Comparison of ENCODE assay signal across 28 mouse cellular contexts in genomic region chr7:65879330-65879729, GRCm38 (mm10). TPM values are rescaled to one million over a fixed set of nuclear protein-coding genes. Genes with fewer than 3 reads are reported as not detected.
DNase-seq lines count a peak whose midpoint lies in the region; ATAC-seq and TF ChIP-seq lines count a peak whose summit lies in the region.
"Had no signal": no experiment of that assay in that cellular context is flagged by ENCODE, and none has a peak within 500 bp of the region (broad histone marks: within the 10 kb centered on the region; RNA-seq: fewer than 3 reads in every experiment).

No protein-coding gene starts in this region.

- peak; percentile 66 to 69 for DNase-seq in cerebellum, postnatal 14 days
- DNase-seq in cerebellum, adult 11-12 months: no peak
- peak; percentile 58 for DNase-seq in midbrain, postnatal 0 days (ENCODE audit: low spot score)
- peak; percentile 62 for DNase-seq in adrenal gland, postnatal 14 days
- DNase-seq in embryo, embryonic 11 days: no peak
- no peak for DNase-seq in forebrain, embryonic 11.5 days (ENCODE audit: low spot score)
- DNase-seq: cerebellum, postnatal 36 days; gastrocnemius, adult 2 months; gastrocnemius, postnatal 36 days; heart, adult 18-20 months; heart, postnatal 36 days; kidney, adult 9 months; kidney, postnatal 10 days; layer of hippocampus, postnatal 36 days; liver; lung, embryonic 14.5 days; lung, postnatal 14 days; thymus, postnatal 4 days had no signal

- TF ChIP-seq CTCF in midbrain, postnatal 0 days (IDR thresholded peaks at IDR 0.05): no peak

- no peaks in the 10 kb centered on the region for H3K9me3 ChIP-seq in midbrain, postnatal 0 days (ENCODE audit: low read length)
- no peaks in the 10 kb centered on the region for H3K9me3 ChIP-seq in midbrain, embryonic 13.5 days
- no peaks in the 10 kb centered on the region for H3K9me3 ChIP-seq in forebrain, embryonic 11.5 days (ENCODE audit: control insufficient read depth, low read length)
- H3K9me3 ChIP-seq: embryonic facial prominence, embryonic 12.5 days; forebrain, embryonic 15.5 days; liver, embryonic 15.5 days; midbrain, embryonic 15.5 days had no signal

- H3K4me2 ChIP-seq in midbrain, postnatal 0 days (ENCODE audit: low read depth, low read length, poor library complexity, severe bottlenecking): no peak overlapping the region
- H3K4me2 ChIP-seq in midbrain, embryonic 13.5 days (replicated peaks): no peak overlapping the region
- no peak overlapping the region for H3K4me2 ChIP-seq in forebrain, embryonic 11.5 days (ENCODE audit: low read depth, low read length, severe bottlenecking)
- H3K4me2 ChIP-seq: embryonic facial prominence, embryonic 12.5 days; forebrain, embryonic 15.5 days; heart, embryonic 11.5 days; liver, embryonic 15.5 days; lung, embryonic 14.5 days; midbrain, embryonic 15.5 days had no signal

- no peak for ATAC-seq in midbrain, postnatal 0 days (ENCODE audit: low FRiP score)
- no peak for ATAC-seq in midbrain, embryonic 13.5 days
- no peak for ATAC-seq in forebrain, embryonic 11.5 days (replicated peaks; ENCODE audit: low FRiP score)
- ATAC-seq: activated CD4-positive, CD25-positive, alpha-beta regulatory T cell, adult 4 months; CD4-positive, CD25-positive, alpha-beta regulatory T cell, adult 4 months; forebrain, embryonic 15.5 days; intestine, embryonic 16.5 days; midbrain, embryonic 15.5 days had no signal

- 55% methylated on average over 9 of the region's 9 CpGs for WGBS in midbrain, postnatal 0 days
- WGBS in midbrain, embryonic 13.5 days: 68% methylated on average over 9 of the region's 9 CpGs
- WGBS in forebrain, embryonic 11.5 days: 88% methylated on average over 9 of the region's 9 CpGs

- H3K4me1 ChIP-seq in midbrain, postnatal 0 days (ENCODE audit: insufficient read depth, low read length): no peaks in the 10 kb centered on the region
- peaks cover 11% of the 10 kb centered on the region for H3K4me1 ChIP-seq in midbrain, embryonic 13.5 days (replicated peaks)
- no peaks in the 10 kb centered on the region for H3K4me1 ChIP-seq in forebrain, embryonic 11.5 days (replicated peaks; ENCODE audit: control insufficient read depth, insufficient read depth, low read length)

- H3K9ac ChIP-seq in midbrain, postnatal 0 days (replicated peaks; ENCODE audit: low read length, poor library complexity, severe bottlenecking): no peak overlapping the region
- H3K9ac ChIP-seq in midbrain, embryonic 13.5 days (replicated peaks): no peak overlapping the region
- H3K9ac ChIP-seq in forebrain, embryonic 11.5 days (ENCODE audit: low read length): no peak overlapping the region
- H3K9ac ChIP-seq: embryonic facial prominence, embryonic 12.5 days; forebrain, embryonic 15.5 days; liver, embryonic 15.5 days; lung, embryonic 14.5 days; midbrain, embryonic 15.5 days had no signal

- no peak overlapping the region for H3K27ac ChIP-seq in midbrain, postnatal 0 days (ENCODE audit: low read depth, low read length)
- H3K27ac ChIP-seq in midbrain, embryonic 13.5 days: no peak overlapping the region
- H3K27ac ChIP-seq in forebrain, embryonic 11.5 days (ENCODE audit: low read depth, low read length): no peak overlapping the region
- H3K27ac ChIP-seq: embryonic facial prominence, embryonic 12.5 days; forebrain, embryonic 15.5 days; gastrocnemius, adult 2 months; midbrain, embryonic 15.5 days had no signal

- no peaks in the 10 kb centered on the region for H3K36me3 ChIP-seq in midbrain, postnatal 0 days (ENCODE audit: insufficient read depth, low read length)
- H3K36me3 ChIP-seq in midbrain, embryonic 13.5 days: no peaks in the 10 kb centered on the region
- no peaks in the 10 kb centered on the region for H3K36me3 ChIP-seq in forebrain, embryonic 11.5 days (ENCODE audit: control insufficient read depth, insufficient read depth, low read length)
- H3K36me3 ChIP-seq: embryonic facial prominence, embryonic 12.5 days; forebrain, embryonic 15.5 days; liver, embryonic 15.5 days; midbrain, embryonic 15.5 days had no signal

- no peak overlapping the region for H3K4me3 ChIP-seq in midbrain, postnatal 0 days (ENCODE audit: low read depth, low read length)
- H3K4me3 ChIP-seq in midbrain, embryonic 13.5 days (replicated peaks): no peak overlapping the region
- H3K4me3 ChIP-seq in forebrain, embryonic 11.5 days (ENCODE audit: low read depth, low read length): no peak overlapping the region
- H3K4me3 ChIP-seq: embryonic facial prominence, embryonic 12.5 days; forebrain, embryonic 15.5 days; gastrocnemius, adult 2 months; liver, embryonic 15.5 days; midbrain, embryonic 15.5 days had no signal

- H3K27me3 ChIP-seq in midbrain, postnatal 0 days (ENCODE audit: insufficient read depth, low read length): no peaks in the 10 kb centered on the region
- no peaks in the 10 kb centered on the region for H3K27me3 ChIP-seq in midbrain, embryonic 13.5 days
- H3K27me3 ChIP-seq in forebrain, embryonic 11.5 days (ENCODE audit: control insufficient read depth, insufficient read depth, low read length): no peaks in the 10 kb centered on the region
- H3K27me3 ChIP-seq: embryonic facial prominence, embryonic 12.5 days; forebrain, embryonic 15.5 days; liver, embryonic 15.5 days; midbrain, embryonic 15.5 days had no signal

RNA-seq across cellular contexts. Expression of gene Pcsk6, which starts 17.8 kb away (rescaled TPM):
- total RNA-seq in midbrain, postnatal 0 days (2014; rRNA removed): 8.3 and 14.9 TPM in 2 replicates
- 1.5 and 1.8 TPM in 2 replicates for polyA plus RNA-seq in midbrain, postnatal 0 days (2015; fragmentation: Nextera tagmentation; extraction: Ambion mirVana)
- polyA plus RNA-seq in midbrain, embryonic 13.5 days (2015; fragmentation: Nextera tagmentation; extraction: Ambion mirVana): 0.52 and 0.74 TPM in 2 replicates
- 32.1 and 32.7 TPM in 2 replicates for total RNA-seq in adrenal gland, postnatal 14 days (2021)
- polyA plus RNA-seq in forebrain, embryonic 11.5 days (2014; fragmentation: Nextera tagmentation; extraction: Ambion mirVana): 2.7 and 3.1 TPM in 2 replicates
- total RNA-seq: neutrophil, adult 5-6 weeks had no signal
- polyA plus RNA-seq: activated CD4-positive, CD25-positive, alpha-beta regulatory T cell, adult 4 months; CD4-positive, CD25-positive, alpha-beta regulatory T cell, adult 4 months had no signal

Comparison
In these comparisons a context has a peak if more than half of its experiments do, and no peak if none do; other contexts are left out.
1. DNase-seq: peak in cerebellum, postnatal 14 days (2 of 2), midbrain, postnatal 0 days (single experiment) and adrenal gland, postnatal 14 days (single experiment); none in cerebellum, adult 11-12 months (single experiment), embryo, embryonic 11 days (single experiment) and forebrain, embryonic 11.5 days (single experiment).